Mouse (Mus musculus): ENCODE results near the gene Osbpl2. TPM values are rescaled to one million over a fixed set of nuclear protein-coding genes. Genes with fewer than 3 reads are reported as not detected.

The Osbpl2 gene
- polyA plus RNA-seq, 2 experiments from 2014 or later, result 19.3 to 21.4 TPM

DNA sequence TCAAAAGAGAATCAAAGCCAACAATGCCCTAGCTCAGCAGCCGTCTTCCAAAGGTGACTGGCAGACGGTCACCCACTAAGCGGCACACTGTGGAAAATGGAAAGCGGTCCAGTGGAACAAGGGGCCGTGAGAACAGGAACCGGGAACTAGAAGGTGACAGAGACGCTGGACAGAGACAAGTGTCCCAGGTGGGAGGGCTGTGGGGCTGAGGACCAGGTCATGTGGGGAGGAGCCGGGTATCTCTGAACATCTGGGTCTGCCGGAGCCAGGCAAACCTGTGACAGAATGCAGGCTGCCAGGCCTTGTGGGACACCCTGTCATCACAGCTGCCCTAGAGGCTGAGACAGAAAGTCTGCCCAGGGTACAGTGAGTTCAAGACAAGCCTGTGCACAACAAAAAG lies 85.4 kb downstream of the Osbpl2 start:
- no peak for ATAC-seq

GRCm38 (mm10) chr2:180205083-180205955 lies 86.2 kb downstream of the Osbpl2 start:
- ATAC-seq, result no peak

DNA sequence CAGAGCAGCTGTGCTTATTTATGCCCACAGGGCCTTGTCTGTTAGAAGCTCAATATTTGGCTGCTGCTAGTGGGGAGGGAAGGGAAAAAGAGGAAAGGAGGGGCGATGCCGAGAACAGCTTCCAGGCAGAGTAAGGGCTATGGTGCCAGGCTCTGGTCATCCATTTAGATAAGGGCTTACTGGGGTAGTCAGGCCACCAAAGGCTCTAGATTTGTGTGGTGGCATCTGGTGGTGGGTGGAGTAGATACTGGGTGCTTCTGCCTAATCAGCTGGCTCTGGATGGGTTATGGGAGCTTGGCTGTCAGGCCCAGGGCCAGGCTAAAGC lies 86.8 kb downstream of the Osbpl2 start:
- ATAC-seq, result no peak

GRCm38 (mm10) chr2:180207840-180208239 lies 88.7 kb downstream of the Osbpl2 start:
- ATAC-seq, result no peak

GRCm38 (mm10) chr2:180208976-180209375 lies 89.9 kb downstream of the Osbpl2 start:
- no peak for ATAC-seq

DNA sequence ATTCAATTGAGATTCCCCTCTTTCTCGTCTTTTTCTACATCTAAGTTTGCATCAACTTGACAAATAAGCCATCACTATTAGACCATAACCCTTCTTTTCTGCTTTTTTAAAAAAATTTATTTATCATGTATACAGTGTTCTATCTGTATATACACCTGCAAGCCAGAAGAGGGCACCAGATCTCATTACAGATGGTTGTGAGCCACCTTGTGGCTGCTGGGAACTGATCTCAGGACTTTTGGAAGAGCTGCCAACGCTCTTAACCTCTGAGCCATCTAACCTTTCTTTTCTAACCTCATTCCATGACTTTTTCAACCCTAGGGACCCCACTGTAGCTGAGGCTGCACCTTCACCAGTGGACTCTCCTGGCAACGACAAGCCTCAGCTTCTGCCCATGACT lies 93.1 kb downstream of the Osbpl2 start:
- ATAC-seq, result no peak

Other genes with a start within 250 kb of the Osbpl2 start
- gene Taf4, start 142.7 kb upstream of the Osbpl2 start, polyA plus RNA-seq (2017; shearing (Covaris generic)), result 1 to 10 TPM; 4.5 to 6.5 TPM
- gene Lsm14b, start 94.3 kb upstream of the Osbpl2 start, polyA plus RNA-seq (2017; shearing (Covaris generic)), result 1 to 10 TPM; 3.3 to 4.1 TPM
- gene Psma7, start 76.9 kb upstream of the Osbpl2 start, polyA plus RNA-seq (2017; shearing (Covaris generic)), result 100 to 1,000 TPM; 466 to 511 TPM
- gene Ss18l1, start 76.8 kb upstream of the Osbpl2 start, polyA plus RNA-seq (2017; shearing (Covaris generic)), result under 1 TPM; 0.87 to 0.99 TPM
- gene Mtg2, start 48.7 kb upstream of the Osbpl2 start, polyA plus RNA-seq (2017; shearing (Covaris generic)), result 10 to 100 TPM; 27.0 to 39.1 TPM
- not detected for gene Hrh3, start 14.8 kb upstream of the Osbpl2 start, polyA plus RNA-seq (2017; shearing (Covaris generic))
- gene Adrm1, start 52.2 kb downstream of the Osbpl2 start, polyA plus RNA-seq (2017; shearing (Covaris generic)), result 100 to 1,000 TPM in 1 of 2 experiments, 10 to 100 TPM in 1; 87.7 to 113 TPM
- gene Lama5, start 106.6 kb downstream of the Osbpl2 start, polyA plus RNA-seq (2017; shearing (Covaris generic)), result under 1 TPM; 0.28 to 0.59 TPM
- gene Rps21, start 138.1 kb downstream of the Osbpl2 start, polyA plus RNA-seq (2017; shearing (Covaris generic)), result 1,000 to 10,000 TPM; 1,181 to 1,680 TPM
- 1 to 10 TPM; 5.9 to 7.2 TPM for gene Cables2, start 154.2 kb downstream of the Osbpl2 start, polyA plus RNA-seq (2017; shearing (Covaris generic))
- gene Rbbp8nl, start 170.6 kb downstream of the Osbpl2 start, polyA plus RNA-seq (2017; shearing (Covaris generic)), result not detected
- not detected for gene Gata5, start 215.4 kb downstream of the Osbpl2 start, polyA plus RNA-seq (2017; shearing (Covaris generic))

Measured in activated CD4-positive, CD25-positive, alpha-beta regulatory T cell, adult 4 months (primary cell).